Mouse (Mus musculus) liver, embryonic 16.5 days (tissue): ENCODE data around the gene Timp4. TPM values are rescaled to one million over a fixed set of nuclear protein-coding genes. Genes with fewer than 3 reads are reported as not detected.

Experiments
- polyA plus RNA-seq: library from polyadenylated mRNA; unstranded; fragments of >200 nt; fragmentation: Nextera tagmentation; extraction: Ambion mirVana; gene quantifications from 2 replicates; pipeline ENCODE4 v1.2.1, GENCODE M21; 2015

Timp4 gene
- polyA plus RNA-seq, 1 experiment from 2014 or later: not detected

Other genes with a start within 250 kb of the Timp4 start
- 17.5 and 19.7 TPM in 2 replicates for gene Tamm41, start 214.3 kb downstream of the Timp4 start, polyA plus RNA-seq
- gene Syn2, start 117.3 kb downstream of the Timp4 start, polyA plus RNA-seq: 0.11 and 0.25 TPM in 2 replicates
- gene Gm17482, start 24.9 kb downstream of the Timp4 start, polyA plus RNA-seq: not detected in 2 replicates
- 1.5 and 1.7 TPM in 2 replicates for gene Pparg, start 108.7 kb upstream of the Timp4 start, polyA plus RNA-seq